Mouse (Mus musculus) left cerebral cortex, postnatal 4 days (tissue): ENCODE results near the gene Gstp3. TPM values are rescaled to one million over a fixed set of nuclear protein-coding genes. Genes with fewer than 3 reads are reported as not detected.
A peak's percentile ranks its signal among the peaks of the same experiment; 100 is the strongest.
"Not testable (repeated sequence)": the region's sequence is repeated elsewhere in the genome, so short reads cannot be mapped to it uniquely, and the experiment has no call there.

Experiments
- DNase-seq: peaks from one replicate; pipeline ENCODE4 v3.0.0-alpha.2; 2022
- intact Hi-C: fragments of 180-260 bp; cut with DNase I; formaldehyde crosslinking; loops from one replicate; pipeline ENCODE4 v1.15.1; 2025
- total RNA-seq, 2 experiments: library from RNA; stranded (reverse); gene quantifications; 2 replicates each; pipeline ENCODE4 v1.2.3; 2021

The Gstp3 gene
- total RNA-seq, 2 experiments from 2014 or later = not detected

DNA sequence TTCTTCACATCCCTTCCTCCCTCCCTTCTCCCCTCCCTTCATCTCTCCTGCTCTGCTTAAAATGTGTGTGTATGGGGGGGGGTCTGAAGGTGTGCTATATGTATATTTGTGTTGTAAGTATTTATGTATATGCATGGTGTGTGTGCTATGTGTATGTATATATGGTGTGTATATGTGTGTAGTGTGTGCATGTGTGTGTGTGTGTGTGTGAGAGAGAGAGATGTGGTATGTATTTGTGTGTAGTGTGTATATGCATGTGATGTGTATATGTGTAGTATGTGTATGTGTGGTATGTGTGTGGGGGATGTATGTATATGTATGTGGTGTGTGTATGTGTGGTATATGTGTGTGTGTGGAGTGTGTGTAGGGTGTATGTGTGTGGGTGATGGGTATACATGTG lies 7.5 kb upstream of the Gstp3 start:
- DNase-seq = no peak
- intact Hi-C loops = no loop called here

DNA sequence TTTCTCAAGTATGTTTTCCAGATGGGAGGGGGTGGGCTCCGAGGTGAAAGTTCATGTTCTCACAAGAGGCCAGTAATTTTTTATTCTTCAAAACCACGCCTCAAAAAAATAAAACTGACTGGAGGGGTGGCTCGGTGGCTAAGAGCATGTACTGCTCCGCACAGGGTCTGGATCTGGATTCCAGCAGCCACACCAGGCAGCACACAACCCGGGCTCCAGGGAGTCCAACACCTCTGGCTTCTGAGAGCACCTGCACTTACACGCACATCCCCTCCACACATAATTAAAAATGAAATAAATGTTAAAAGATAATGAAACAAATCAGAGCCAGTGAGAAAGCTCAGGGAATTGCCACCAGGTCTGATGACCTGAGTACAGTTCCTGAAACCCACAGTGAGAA lies 6.9 kb upstream of the Gstp3 start:
- intact Hi-C loops = no loop called here
- DNase-seq = no peak

- intact Hi-C loops, DNase-seq: not testable (repeated sequence)
Measured at GRCm38 (mm10) chr19:4064501-4064900, 5.1 kb upstream of the Gstp3 start.

DNA sequence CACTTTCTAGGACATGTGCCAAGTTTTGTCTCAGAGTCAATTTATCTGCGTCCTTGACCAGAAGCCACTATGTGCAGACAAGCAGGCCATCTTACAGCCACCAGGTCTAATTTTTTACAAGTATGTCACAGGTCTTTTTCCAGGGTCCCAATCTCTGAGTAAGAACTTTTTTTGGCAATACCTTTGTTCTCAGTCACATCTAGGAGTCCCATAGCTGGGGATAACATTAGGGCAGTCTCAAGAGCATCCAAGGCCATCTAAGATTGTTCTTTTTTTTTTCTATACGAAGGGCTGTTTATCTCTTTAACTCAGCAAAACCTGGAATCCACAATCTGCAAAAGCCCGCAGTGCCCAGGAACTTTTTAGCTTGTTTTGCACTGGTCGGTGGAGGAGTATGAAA lies 4.0 kb upstream of the Gstp3 start:
- not testable (repeated sequence) for DNase-seq

DNA sequence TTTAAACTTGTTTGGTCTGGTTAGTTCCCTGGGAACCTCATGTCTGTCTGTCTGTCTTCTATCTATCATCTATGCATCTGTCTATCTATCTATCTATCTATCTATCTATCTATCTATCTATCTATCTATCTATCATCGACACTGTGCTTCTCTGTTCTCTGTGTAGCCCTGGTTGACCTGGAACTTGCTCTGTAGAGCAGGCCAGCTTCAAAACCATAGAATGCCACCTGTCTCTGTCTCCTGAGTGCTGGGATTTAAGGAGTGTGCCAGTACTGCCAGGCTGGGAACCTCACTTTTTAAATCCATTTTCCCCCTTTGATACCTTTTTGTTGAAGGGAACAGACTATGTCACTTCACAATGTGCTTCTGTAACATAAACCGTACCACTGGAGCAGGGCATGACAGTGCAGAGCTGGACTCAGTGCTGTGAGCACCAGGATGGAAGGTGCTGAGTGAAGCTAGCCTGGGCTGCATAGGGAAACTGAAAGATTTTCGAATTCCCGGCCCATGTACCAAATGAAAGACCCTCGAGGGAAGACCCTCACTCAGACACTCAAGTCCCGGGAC lies 1.6 kb upstream of the Gstp3 start:
- intact Hi-C loops = no loop called here
- DNase-seq = no peak

More for the DNA sequence above, 4.0 kb upstream of the Gstp3 start:
- intact Hi-C loops = not testable (repeated sequence)

- DNase-seq, intact Hi-C loops: not testable (repeated sequence)
Measured at GRCm38 (mm10) chr19:4060044-4060898, 902 bp upstream of the Gstp3 start.

GRCm38 (mm10) chr19:4058581-4058980 lies 788 bp downstream of the Gstp3 start:
- DNase-seq = no peak
- intact Hi-C loops = no loop called here

DNA sequence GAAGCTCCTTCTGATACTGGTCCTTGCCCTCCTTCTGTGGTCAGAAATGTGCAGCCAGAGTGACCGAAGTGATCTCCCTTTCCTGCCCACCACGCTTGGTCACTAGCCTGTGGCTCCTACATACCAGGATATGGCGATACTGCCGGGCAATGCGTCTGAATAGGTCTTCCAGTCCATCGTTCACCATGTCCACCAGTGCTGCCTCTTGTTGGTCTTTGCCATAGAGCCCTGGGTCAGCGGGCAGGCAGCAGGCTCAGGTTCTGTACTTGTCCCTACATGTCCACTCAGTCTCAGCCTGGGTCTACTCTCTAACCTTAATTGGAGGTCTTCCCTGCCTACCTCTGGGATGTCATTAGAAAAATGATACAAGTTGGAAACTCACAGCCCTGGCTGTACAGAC lies 1.4 kb downstream of the Gstp3 start:
- DNase-seq = no peak
- intact Hi-C loops = no loop called here

DNA sequence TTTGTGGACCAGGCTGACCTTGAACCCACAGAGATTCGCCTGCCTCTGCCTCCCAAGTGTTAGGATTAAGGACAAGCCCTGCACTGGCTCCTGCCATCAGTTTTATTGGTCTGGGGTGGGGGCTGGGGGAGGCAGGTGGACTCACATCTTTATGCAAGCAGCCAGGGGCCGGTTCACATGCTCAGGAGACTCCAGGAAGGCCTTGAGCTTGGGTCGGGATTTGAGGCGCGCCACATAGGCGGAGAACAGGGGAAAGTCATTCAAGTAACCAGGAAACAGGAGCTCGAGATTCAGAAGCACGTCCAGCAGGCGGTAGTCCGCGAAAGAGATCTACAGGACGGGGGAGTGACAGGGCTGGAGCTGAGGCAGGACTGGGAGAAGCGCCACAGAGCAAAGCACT lies 2.0 kb downstream of the Gstp3 start:
- DNase-seq = no peak
- intact Hi-C loops = no loop called here

DNA sequence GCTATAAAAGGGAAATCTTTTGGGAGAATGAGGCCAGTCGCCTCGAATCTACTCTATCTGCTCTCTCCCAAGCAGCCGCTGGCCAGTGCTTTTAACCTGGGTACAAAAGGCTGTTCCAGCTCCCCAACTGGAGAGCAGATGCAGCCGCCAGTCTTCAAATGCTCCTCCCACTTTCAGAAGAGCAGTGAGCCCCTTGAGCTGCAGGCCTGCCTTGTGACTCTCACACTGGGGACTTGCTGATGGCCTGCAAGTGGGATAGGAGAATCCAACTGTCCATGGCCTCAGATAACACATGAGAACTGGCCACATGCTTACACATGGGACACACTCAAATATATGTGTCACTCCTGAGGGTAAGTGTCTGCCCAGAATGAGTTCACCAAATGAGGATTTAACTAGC lies 2.6 kb downstream of the Gstp3 start:
- intact Hi-C loops = no loop called here
- no peak for DNase-seq

GRCm38 (mm10) chr19:4055947-4056693 lies 3.2 kb downstream of the Gstp3 start:
- intact Hi-C loops = no loop called here
- no peak for DNase-seq

DNA sequence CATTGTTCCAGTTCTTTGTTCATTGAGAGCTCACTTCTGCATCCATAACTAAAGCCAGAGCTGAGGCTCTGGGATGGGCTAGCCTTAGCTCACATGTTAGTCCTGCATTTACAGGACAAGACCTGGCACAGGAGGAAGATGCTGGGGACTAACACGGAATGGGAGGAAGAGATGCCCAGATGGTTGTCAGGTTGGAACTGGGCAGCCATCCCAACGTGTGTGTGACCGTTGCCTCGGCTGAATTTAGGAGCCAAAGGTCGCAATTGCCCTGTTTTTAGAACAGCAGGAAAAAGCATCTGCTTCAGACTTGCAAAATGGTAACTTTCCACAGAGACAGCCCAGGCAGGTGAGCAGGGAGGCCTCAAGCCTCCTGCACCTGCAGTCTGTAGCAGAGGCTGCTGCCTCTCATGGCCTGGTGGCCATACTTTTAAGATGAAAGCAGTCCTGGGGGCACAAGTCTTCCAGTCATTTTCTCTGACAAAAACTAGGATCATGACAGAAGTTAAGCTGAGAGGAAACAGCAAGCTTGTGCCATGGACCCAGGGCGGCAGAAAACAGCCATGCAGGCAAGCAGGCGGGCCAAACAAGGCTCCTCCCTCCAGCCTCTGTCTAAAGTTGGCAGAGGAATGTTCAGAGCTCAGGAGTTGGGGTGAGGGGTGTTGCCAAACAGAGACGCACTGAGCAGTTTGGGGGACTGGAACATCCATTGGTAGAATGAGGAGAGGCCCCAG lies 4.0 kb downstream of the Gstp3 start:
- intact Hi-C loops = no loop called here
- DNase-seq = no peak

DNA sequence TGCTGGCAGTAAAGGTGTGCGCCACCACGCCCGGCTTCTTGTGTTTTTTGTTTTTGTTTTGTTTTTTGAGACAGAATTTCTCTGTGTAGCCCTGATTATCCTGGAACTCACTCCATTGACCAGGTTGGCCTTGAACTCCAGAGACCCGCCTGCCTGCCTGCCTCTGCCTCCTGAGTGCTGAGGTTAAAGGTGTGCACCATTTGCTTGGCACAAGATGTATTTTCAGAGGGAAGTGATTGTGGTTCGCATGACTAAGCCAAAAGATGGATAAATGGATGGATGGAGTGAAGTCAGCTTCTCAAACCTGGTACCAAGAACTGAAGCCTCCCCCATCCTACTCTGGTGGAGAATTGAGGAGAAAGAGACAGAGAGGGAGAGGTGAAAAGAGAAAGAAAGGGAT lies 4.8 kb downstream of the Gstp3 start:
- no peak for DNase-seq
- intact Hi-C loops = no loop called here

DNA sequence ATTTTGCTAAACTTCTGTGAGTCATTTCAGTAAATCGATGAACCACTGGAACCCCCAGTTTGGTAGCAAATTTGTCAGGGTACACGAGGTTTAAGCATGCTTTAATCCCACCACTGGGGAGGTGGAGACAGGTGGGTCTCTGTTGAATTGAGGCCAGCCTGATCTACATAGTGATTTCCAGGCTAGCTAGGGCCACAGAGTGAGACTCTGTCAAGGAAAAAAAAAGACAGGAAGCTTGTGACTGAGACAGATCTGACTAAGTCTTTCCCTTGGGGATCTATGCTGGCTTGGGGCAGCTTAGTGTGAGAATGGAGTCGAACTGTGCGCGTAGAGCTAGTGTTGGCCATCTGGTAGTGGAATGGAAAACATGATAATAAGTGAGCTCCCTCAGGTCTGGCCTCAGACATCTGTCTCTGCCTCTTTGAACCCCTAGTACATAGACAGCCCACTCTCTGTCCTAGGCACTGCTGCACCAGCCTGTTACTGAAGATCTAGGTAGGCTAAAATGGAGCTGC lies 6.8 kb downstream of the Gstp3 start:
- no peak for DNase-seq
- intact Hi-C loops = no loop called here

DNA sequence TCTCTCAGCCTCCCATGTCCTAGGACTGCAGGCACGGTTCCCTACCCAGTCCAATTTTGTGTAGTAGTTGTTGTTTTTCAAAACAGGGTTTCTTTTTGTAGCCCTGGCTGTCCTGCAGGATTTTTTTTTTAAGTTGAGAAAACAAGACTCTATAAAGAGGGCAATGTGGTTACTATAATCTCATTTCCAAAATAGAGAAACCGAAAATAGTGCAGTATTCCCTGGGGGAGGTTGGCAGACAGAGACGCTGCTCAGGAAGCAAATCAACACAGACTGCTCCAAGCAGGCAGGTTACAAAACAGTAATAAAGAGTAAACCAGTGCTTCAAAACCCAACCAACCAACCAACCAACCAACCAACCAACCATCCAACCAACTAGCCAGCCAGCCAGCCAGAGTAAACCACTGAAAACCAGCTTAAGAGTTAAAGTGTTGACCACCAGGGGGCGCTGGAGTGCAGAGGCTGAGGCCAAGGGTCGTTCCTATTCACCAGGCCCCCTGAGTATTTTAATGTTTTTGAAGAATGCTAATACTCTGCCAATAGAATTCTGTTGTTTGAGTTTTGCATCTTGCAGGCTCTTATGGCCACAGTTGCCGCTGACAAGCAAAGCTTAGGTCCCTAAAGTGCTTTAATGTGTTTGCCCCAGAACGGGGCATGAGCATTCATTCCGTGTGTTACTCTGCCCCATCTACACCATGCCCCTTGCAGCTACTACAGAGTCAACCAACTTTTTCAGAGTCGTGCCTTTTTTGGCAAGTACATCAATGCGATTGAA lies 7.4 kb downstream of the Gstp3 start:
- peak; percentile 72 for DNase-seq
- intact Hi-C loops = no loop called here

GRCm38 (mm10) chr19:4051016-4051415 lies 8.4 kb downstream of the Gstp3 start:
- DNase-seq = no peak
- intact Hi-C loops = no loop called here

GRCm38 (mm10) chr19:4049069-4049468 lies 10.3 kb downstream of the Gstp3 start:
- intact Hi-C loops, DNase-seq: not testable (repeated sequence)

GRCm38 (mm10) chr19:4047859-4048258 lies 11.5 kb downstream of the Gstp3 start:
- intact Hi-C loops = no loop called here

DNA sequence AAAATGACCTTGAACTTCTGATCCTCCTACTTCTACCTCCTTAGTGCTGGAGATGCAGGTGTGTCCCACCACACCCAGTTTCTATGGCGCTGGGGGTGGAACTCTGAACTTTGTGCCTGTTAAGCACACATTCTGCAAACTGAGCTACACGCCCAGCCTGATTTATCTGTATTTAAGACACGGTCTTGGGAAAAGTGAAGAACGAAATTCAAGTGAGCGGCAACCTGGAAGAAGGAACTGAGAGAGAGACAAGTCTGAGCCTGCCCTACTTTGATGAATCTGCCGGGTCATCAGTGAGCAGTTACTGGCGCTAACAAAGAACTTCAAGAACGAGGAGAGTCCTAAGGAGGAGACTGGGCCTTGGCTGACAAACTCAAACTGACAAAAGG lies 12.5 kb downstream of the Gstp3 start:
- DNase-seq = no peak
- intact Hi-C loops = no loop called here

More at GRCm38 (mm10) chr19:4047859-4048258, 11.5 kb downstream of the Gstp3 start:
- DNase-seq = peak; percentile 89
